Mouse (Mus musculus): ENCODE measurements around the gene Esrrb.

The Esrrb gene

GRCm38 (mm10) chr12:86422166-86422910 lies 61.4 kb downstream of the Esrrb start:
- DNase-seq (ENCODE audit: low spot score): no peak

GRCm38 (mm10) chr12:86423102-86423501 lies 62.2 kb downstream of the Esrrb start:
- DNase-seq (ENCODE audit: low spot score): no peak

- DNase-seq (ENCODE audit: low spot score): no peak
Measured at GRCm38 (mm10) chr12:86427585-86427984, 66.7 kb downstream of the Esrrb start.

GRCm38 (mm10) chr12:86431671-86432070 lies 70.8 kb downstream of the Esrrb start:
- no peak for DNase-seq (ENCODE audit: low spot score)

GRCm38 (mm10) chr12:86433371-86433821 lies 72.5 kb downstream of the Esrrb start:
- DNase-seq (ENCODE audit: low spot score): peak; percentile 53

GRCm38 (mm10) chr12:86435651-86436050 lies 74.7 kb downstream of the Esrrb start:
- no peak for DNase-seq (ENCODE audit: low spot score)

GRCm38 (mm10) chr12:86450848-86451247 lies 89.9 kb downstream of the Esrrb start:
- no peak for DNase-seq (ENCODE audit: low spot score)

GRCm38 (mm10) chr12:86455009-86455408 lies 94.1 kb downstream of the Esrrb start:
- no peak for DNase-seq (ENCODE audit: low spot score)

GRCm38 (mm10) chr12:86462742-86463470 lies 102.0 kb downstream of the Esrrb start:
- no peak for DNase-seq (ENCODE audit: low spot score)

- no peak for DNase-seq (ENCODE audit: low spot score)
Measured at GRCm38 (mm10) chr12:86464385-86464784, 103.5 kb downstream of the Esrrb start.

GRCm38 (mm10) chr12:86466180-86466579 lies 105.3 kb downstream of the Esrrb start:
- no peak for DNase-seq (ENCODE audit: low spot score)

GRCm38 (mm10) chr12:86469919-86470318 lies 109.0 kb downstream of the Esrrb start:
- no peak for DNase-seq (ENCODE audit: low spot score)

- DNase-seq (ENCODE audit: low spot score): no peak
Measured at GRCm38 (mm10) chr12:86470912-86471311, 110.0 kb downstream of the Esrrb start.

- DNase-seq (ENCODE audit: low spot score): no peak
Measured at GRCm38 (mm10) chr12:86473630-86474029, 112.7 kb downstream of the Esrrb start.

GRCm38 (mm10) chr12:86475994-86476393 lies 115.1 kb downstream of the Esrrb start:
- DNase-seq (ENCODE audit: low spot score): no peak

GRCm38 (mm10) chr12:86478908-86479307 lies 118.0 kb downstream of the Esrrb start:
- DNase-seq (ENCODE audit: low spot score): no peak

GRCm38 (mm10) chr12:86482029-86482428 lies 121.1 kb downstream of the Esrrb start:
- DNase-seq (ENCODE audit: low spot score): no peak

GRCm38 (mm10) chr12:86483413-86483841 lies 122.5 kb downstream of the Esrrb start:
- DNase-seq (ENCODE audit: low spot score): no peak

GRCm38 (mm10) chr12:86488005-86488404 lies 127.1 kb downstream of the Esrrb start:
- no peak for DNase-seq (ENCODE audit: low spot score)

- no peak for DNase-seq (ENCODE audit: low spot score)
Measured at GRCm38 (mm10) chr12:86490052-86490451, 129.1 kb downstream of the Esrrb start.

GRCm38 (mm10) chr12:86491500-86491899 lies 130.6 kb downstream of the Esrrb start:
- DNase-seq (ENCODE audit: low spot score): no peak

GRCm38 (mm10) chr12:86492822-86493221 lies 131.9 kb downstream of the Esrrb start:
- no peak for DNase-seq (ENCODE audit: low spot score)

- no peak for DNase-seq (ENCODE audit: low spot score)
Measured at GRCm38 (mm10) chr12:86497126-86497525, 136.2 kb downstream of the Esrrb start.
